Mouse (Mus musculus) C2C12 (cell line): ENCODE data around the gene Dcaf8.

ENCODE experiments used
- CTCF ChIP-seq: IDR thresholded peaks from one replicate; pipeline ENCODE4 v1.5.1; 2011; ENCODE audit not compliant: control insufficient read depth, insufficient read depth, insufficient read length
- MAX ChIP-seq: IDR thresholded peaks from one replicate; pipeline ENCODE4 v1.6.1; 2011; ENCODE audit warnings: mild to moderate bottlenecking, control low read depth
- MYOD1 ChIP-seq: IDR thresholded peaks from one replicate; pipeline ENCODE4 v1.6.1; 2011; ENCODE audit warnings: low read depth; ENCODE audit not compliant: control insufficient read depth, insufficient read length

DNA sequence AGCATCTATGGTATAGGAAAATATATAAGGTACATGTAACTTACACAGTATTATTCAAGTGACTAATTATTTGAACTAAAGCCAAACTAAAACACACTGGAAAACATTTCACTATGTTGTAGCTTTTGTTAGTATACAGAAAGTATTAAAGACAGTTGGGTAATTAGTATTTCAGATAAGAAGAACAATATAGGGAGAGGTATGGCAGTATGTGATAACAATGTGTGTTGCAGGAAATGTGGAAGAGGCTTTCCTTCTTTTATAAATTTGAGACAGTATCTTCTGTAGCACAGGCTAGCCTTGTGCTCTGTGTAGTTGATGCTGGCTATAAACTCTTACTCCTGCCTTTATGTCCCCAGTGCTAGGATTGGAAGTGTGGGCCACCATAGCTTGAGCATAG, 36.0 kb downstream of the Dcaf8 start:
- TF ChIP-seq CTCF, result no peak
- no peak for TF ChIP-seq MAX
- no peak for TF ChIP-seq MYOD1
